Mouse (Mus musculus) heart, postnatal 0 days (tissue): ENCODE measurements around the gene Flrt1.
A peak's percentile ranks its signal among the peaks of the same experiment; 100 is the strongest.

Experiments used
- CTCF ChIP-seq: IDR thresholded peaks from 2 replicates; pipeline ENCODE4 v1.5.1; 2016; ENCODE audit warnings: antibody characterized with exemption, control low read depth, low read depth
- EP300 ChIP-seq: IDR thresholded peaks from 2 replicates; pipeline ENCODE4 v1.6.1; 2016; ENCODE audit warnings: antibody characterized with exemption, low read depth

DNA sequence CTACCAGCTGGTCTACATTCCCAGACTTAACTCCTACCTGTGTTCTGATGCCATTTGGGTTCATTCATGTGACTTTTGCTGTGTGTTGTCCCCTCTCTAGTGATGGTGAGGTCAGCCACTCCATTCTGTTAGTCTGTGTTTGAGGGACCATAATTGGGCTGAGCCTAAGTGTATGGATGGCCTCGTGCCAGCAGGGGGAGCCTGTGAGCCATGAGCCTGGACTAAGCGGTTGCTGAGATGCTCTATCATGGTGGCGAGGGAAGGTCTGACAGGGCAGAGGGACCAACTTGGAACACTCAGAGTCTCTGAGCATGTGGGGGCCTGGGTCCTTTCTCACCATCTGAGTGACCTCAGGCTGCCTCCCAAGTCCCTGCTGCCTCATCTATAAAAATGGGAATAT lies 41.0 kb downstream of the Flrt1 start:
- peak; percentile 99 for TF ChIP-seq CTCF
- TF ChIP-seq EP300 = no peak
